Mouse (Mus musculus): ENCODE data around the gene Wdr20. TPM values are rescaled to one million over a fixed set of nuclear protein-coding genes. Genes with fewer than 3 reads are reported as not detected.

Wdr20 gene
- total and polyA plus RNA-seq, 3 experiments = 18.8 to 25.8 TPM; not detected in 1

DNA sequence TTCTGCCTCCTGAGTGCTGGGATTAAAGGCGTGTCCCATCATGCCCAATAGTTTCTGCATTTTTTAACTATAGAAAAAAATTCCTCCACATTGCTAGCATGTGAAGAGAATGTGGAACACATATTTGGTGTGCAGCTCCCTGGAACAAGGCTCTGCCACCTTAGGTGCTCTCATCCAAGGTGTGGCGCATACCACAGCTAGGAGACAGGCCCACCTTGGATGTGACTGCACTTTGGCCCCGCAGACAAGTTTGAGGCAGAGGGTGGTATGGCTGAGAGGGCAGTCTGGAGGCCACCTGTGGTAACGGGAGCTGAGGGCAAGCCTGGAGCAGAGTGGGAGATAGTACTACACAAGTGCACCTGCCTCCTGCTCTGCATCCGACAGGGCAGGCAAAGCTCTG lies 71.1 kb downstream of the Wdr20 start:
- no peak overlapping the region for H3K4me3 ChIP-seq (ENCODE audit: control insufficient read depth in 1 of 2, insufficient read depth in 1 of 2, low read depth in 2 of 2, low read length in 2 of 2)
- no peak overlapping the region for H3K27ac ChIP-seq (ENCODE audit: control insufficient read depth, low read depth, low read length)
- H3K4me1 ChIP-seq (ENCODE audit: control insufficient read depth in 1 of 2, insufficient read depth in 2 of 2, low read length in 2 of 2) = no peaks in the 10 kb centered on the region
- H3K9ac ChIP-seq (ENCODE audit: control insufficient read depth, low read depth, low read length, poor library complexity, severe bottlenecking) = no peak overlapping the region
- no peaks in the 10 kb centered on the region for H3K27me3 ChIP-seq (ENCODE audit: control insufficient read depth in 1 of 2, insufficient read depth in 2 of 2, low read length in 2 of 2)
- no peak for DNase-seq (ENCODE audit: low read depth, low spot score)
- TF ChIP-seq TCF12 (IDR thresholded peaks at IDR 0.05; ENCODE audit: low read depth, low read length) (no peak), ZMIZ1 (IDR thresholded peaks at IDR 0.05; ENCODE audit: low read depth, low read length) (no peak), RAD21 (IDR thresholded peaks at IDR 0.05; ENCODE audit: low read depth, low read length) (no peak), POLR2A (IDR thresholded peaks at IDR 0.05; ENCODE audit: control insufficient read depth in 1 of 2, insufficient read depth in 1 of 2, low read depth in 1 of 2, low read length in 2 of 2, poor library complexity in 1 of 2) (no peak), NELFE (IDR thresholded peaks at IDR 0.05; ENCODE audit: low read depth, low read length) (no peak), CHD1 (IDR thresholded peaks at IDR 0.05; ENCODE audit: low read depth, low read length) (no peak), POLR2AphosphoS2 (IDR thresholded peaks at IDR 0.05; ENCODE audit: low read length) (no peak), MAZ (IDR thresholded peaks at IDR 0.05; ENCODE audit: low read depth, low read length) (no peak), KAT2A (conservative IDR thresholded peaks at IDR 0.05; ENCODE audit: low read depth, low read length) (no peak), USF2 (IDR thresholded peaks at IDR 0.05; ENCODE audit: borderline replicate concordance in 1 of 2, insufficient read depth in 1 of 2, low read depth in 1 of 2, low read length in 2 of 2) (no peak)
- no peaks in the 10 kb centered on the region for H3K36me3 ChIP-seq (ENCODE audit: control insufficient read depth in 1 of 2, insufficient read depth in 2 of 2, low read length in 2 of 2)
- no peaks in the 10 kb centered on the region for H3K79me2 ChIP-seq (ENCODE audit: control insufficient read depth, insufficient read depth, low read length, poor library complexity)
- no peaks in the 10 kb centered on the region for H3K9me3 ChIP-seq (replicated peaks; ENCODE audit: insufficient read depth, low read length)

DNA sequence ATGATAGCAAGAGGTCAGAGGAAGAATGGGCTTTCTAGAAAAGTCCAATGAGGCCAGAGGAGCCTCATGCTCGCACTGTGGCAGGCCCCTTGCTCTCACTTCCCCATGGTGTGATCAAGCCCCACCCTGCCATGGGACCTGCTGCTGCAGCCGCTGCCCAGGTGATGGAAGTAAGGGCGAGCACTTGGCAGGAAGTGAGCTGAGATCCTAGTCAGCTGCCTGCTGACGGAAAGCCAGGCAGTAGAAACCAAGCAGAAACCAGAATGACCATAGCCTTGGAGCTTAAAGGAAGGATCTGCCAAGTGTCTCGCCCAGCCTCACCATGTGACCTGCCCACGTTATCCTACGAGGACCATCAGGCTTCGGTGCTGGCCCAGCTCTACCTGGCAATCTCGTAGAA lies 75.4 kb downstream of the Wdr20 start:
- Histone ChIP-seq H3K36me3 (ENCODE audit: control insufficient read depth in 1 of 2, insufficient read depth in 2 of 2, low read length in 2 of 2) (no peaks in the 10 kb centered on the region), H3K4me3 (ENCODE audit: control insufficient read depth in 1 of 2, insufficient read depth in 1 of 2, low read depth in 2 of 2, low read length in 2 of 2) (no peak overlapping the region), H3K27me3 (ENCODE audit: control insufficient read depth in 1 of 2, insufficient read depth in 2 of 2, low read length in 2 of 2) (no peaks in the 10 kb centered on the region), H3K9me3 (replicated peaks; ENCODE audit: insufficient read depth, low read length) (no peaks in the 10 kb centered on the region), H3K27ac (ENCODE audit: control insufficient read depth, low read depth, low read length) (no peak overlapping the region), H3K79me2 (ENCODE audit: control insufficient read depth, insufficient read depth, low read length, poor library complexity) (no peaks in the 10 kb centered on the region), H3K9ac (ENCODE audit: control insufficient read depth, low read depth, low read length, poor library complexity, severe bottlenecking) (no peak overlapping the region), H3K4me1 (ENCODE audit: control insufficient read depth in 1 of 2, insufficient read depth in 2 of 2, low read length in 2 of 2) (no peaks in the 10 kb centered on the region)
- TF ChIP-seq EP300 (IDR thresholded peaks at IDR 0.05; ENCODE audit: low read depth in 1 of 2, low read length in 2 of 2) (no peak), RAD21 (IDR thresholded peaks at IDR 0.05; ENCODE audit: low read depth, low read length) (no peak), ELF1 (IDR thresholded peaks at IDR 0.05; ENCODE audit: low read depth, low read length) (no peak), TAL1 (IDR thresholded peaks at IDR 0.05; ENCODE audit: low read length) (no peak), MYB (IDR thresholded peaks at IDR 0.05; ENCODE audit: low read depth, low read length) (no peak), ZKSCAN1 (IDR thresholded peaks at IDR 0.05; ENCODE audit: low read depth, low read length) (no peak), MXI1 (IDR thresholded peaks at IDR 0.05; ENCODE audit: low read depth, low read length) (no peak), KAT2A (conservative IDR thresholded peaks at IDR 0.05; ENCODE audit: low read depth, low read length) (no peak), ZC3H11A (IDR thresholded peaks at IDR 0.05; ENCODE audit: low read depth, low read length) (no peak), RCOR1 (IDR thresholded peaks at IDR 0.05; ENCODE audit: low read depth, low read length) (no peak), USF2 (IDR thresholded peaks at IDR 0.05; ENCODE audit: borderline replicate concordance in 1 of 2, insufficient read depth in 1 of 2, low read depth in 1 of 2, low read length in 2 of 2) (no peak)
- DNase-seq (ENCODE audit: low read depth, low spot score) = no peak

Measured in MEL (cell line).